Mouse (Mus musculus): ENCODE measurements around the gene Sycp2. TPM values are rescaled to one million over a fixed set of nuclear protein-coding genes. Genes with fewer than 3 reads are reported as not detected.

Gene Sycp2
- polyA plus RNA-seq, 1 experiment from 2014 or later: 0.02 TPM

- DNase-seq (ENCODE audit: extremely low spot score, low spot score): no peak
- H3K36me3 ChIP-seq (replicated peaks): no peaks in the 10 kb centered on the region
- H3K27ac ChIP-seq: no peak overlapping the region
- no peaks in the 10 kb centered on the region for H3K9me3 ChIP-seq
- H3K27me3 ChIP-seq (ENCODE audit: poor library complexity, severe bottlenecking): no peaks in the 10 kb centered on the region
- H3K4me1 ChIP-seq: 0 out of 2 replicates have a peak, but pooled peaks cover 4% of the 10 kb centered on the region
- H3K4me3 ChIP-seq: no peak overlapping the region
- WGBS: 92% methylated on average over 7 of the region's 7 CpGs
Observed at GRCm38 (mm10) chr2:178319766-178320165, 87.7 kb downstream of the Sycp2 start.

- WGBS: 77% methylated on average over 1 of the region's 1 CpGs
- Histone ChIP-seq H3K36me3 (replicated peaks) (no peaks in the 10 kb centered on the region), H3K9me3 (no peaks in the 10 kb centered on the region), H3K27ac (no peak overlapping the region), H3K27me3 (ENCODE audit: poor library complexity, severe bottlenecking) (no peaks in the 10 kb centered on the region), H3K4me1 (0 out of 2 replicates have a peak, but pooled peaks cover 4% of the 10 kb centered on the region), H3K4me3 (no peak overlapping the region)
- no peak for DNase-seq (ENCODE audit: extremely low spot score, low spot score)
Observed at GRCm38 (mm10) chr2:178316281-178316680, 91.2 kb downstream of the Sycp2 start.

- 88% methylated on average over 7 of the region's 7 CpGs for WGBS
- no peaks in the 10 kb centered on the region for H3K36me3 ChIP-seq (replicated peaks)
- H3K4me1 ChIP-seq: 0 out of 2 replicates have a peak, but pooled peaks cover 4% of the 10 kb centered on the region
- H3K9me3 ChIP-seq: no peaks in the 10 kb centered on the region
- no peak overlapping the region for H3K4me3 ChIP-seq
- H3K27me3 ChIP-seq (ENCODE audit: poor library complexity, severe bottlenecking): no peaks in the 10 kb centered on the region
- H3K27ac ChIP-seq: no peak overlapping the region
- no peak for DNase-seq (ENCODE audit: extremely low spot score, low spot score)
Observed at GRCm38 (mm10) chr2:178313539-178313938, 93.9 kb downstream of the Sycp2 start.

DNA sequence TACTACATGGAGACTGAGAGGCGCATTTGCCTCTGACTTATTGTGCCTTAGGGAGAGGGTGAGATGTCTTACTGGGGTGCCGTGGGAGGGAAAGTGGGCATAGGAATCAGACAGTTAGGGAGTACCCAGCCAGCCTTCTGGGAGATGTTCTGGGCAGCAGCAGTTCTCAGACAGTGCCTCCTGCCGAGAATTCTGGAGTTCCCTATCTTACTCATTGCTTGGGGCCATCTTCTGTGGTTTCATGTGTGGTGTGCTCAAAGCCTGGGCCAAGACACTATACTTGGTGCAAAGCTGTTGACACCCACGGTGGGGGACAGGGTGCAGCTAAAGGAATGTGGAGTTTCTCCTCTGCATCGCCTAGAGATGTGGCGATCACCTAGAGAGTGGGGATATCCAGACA is 102.8 kb downstream of the Sycp2 start:
- Histone ChIP-seq H3K27ac (no peak overlapping the region; the same call in 1 of the 2 replicates), H3K36me3 (replicated peaks) (no peaks in the 10 kb centered on the region), H3K9me3 (no peaks in the 10 kb centered on the region), H3K4me3 (no peak overlapping the region), H3K4me1 (peaks cover 29% of the 10 kb centered on the region), H3K27me3 (ENCODE audit: poor library complexity, severe bottlenecking) (no peaks in the 10 kb centered on the region)
- 83% methylated on average over 6 of the region's 6 CpGs for WGBS
- DNase-seq (ENCODE audit: extremely low spot score, low spot score): no peak

DNA sequence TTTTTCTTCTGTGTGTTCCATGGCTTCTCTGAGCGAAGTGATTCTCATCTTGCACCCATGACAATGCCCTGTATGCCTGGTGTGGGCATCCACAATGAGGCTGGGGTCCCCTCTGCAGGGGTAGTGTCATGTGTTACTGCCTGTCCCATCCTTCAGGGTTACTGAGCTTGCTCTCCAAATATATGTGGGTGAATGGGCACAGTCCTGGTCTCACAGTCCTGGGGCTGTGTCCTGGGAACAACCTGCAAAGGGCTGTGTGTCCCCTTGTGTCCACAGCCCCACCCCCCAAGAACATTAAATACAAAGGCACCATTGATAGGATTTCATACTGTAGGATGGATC is 103.3 kb downstream of the Sycp2 start:
- no peaks in the 10 kb centered on the region for H3K27me3 ChIP-seq (ENCODE audit: poor library complexity, severe bottlenecking)
- no peaks in the 10 kb centered on the region for H3K9me3 ChIP-seq
- H3K4me1 ChIP-seq: peaks cover 29% of the 10 kb centered on the region
- H3K27ac ChIP-seq: no peak overlapping the region; the same call in 1 of the 2 replicates
- no peak overlapping the region for H3K4me3 ChIP-seq
- no peaks in the 10 kb centered on the region for H3K36me3 ChIP-seq (replicated peaks)
- no peak for DNase-seq (ENCODE audit: extremely low spot score, low spot score)
- WGBS: 84% methylated on average over 1 of the region's 1 CpGs

DNA sequence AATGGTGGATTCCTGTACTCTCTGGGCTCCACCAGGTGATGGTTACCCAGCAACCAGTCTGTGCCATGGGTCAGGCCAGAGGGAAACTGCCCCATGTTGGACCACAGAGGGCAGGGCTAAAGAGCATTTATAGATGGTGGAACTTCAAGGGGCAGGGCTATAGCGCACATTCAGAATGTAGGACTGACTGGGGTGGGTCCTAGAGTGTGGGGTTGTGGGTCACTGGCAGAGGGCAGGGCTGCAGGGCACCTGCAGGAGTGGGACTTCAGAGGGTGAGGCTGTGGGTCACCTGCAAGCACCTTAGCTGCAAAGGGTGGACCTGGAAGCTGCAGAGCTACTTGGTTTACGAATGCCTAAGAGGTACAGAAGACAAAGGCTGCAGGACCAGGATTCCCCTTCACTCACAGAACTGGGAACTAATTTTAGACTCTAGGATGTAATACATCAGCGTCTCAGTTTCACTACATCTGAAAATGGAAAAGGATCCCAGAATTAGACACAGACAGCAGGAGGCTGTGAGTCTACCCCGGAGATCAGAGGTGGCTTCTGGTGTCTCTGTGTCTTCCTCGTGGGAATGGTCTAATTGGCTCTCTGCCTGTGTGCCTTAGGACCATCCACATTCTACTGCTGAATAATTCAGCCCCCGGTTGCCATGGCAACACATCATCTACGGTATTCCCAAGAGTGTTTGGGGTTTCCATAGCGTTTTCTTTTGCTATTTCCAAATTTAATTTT is 103.9 kb downstream of the Sycp2 start:
- Histone ChIP-seq H3K9me3 (no peaks in the 10 kb centered on the region), H3K27me3 (ENCODE audit: poor library complexity, severe bottlenecking) (no peaks in the 10 kb centered on the region), H3K4me1 (peaks cover 29% of the 10 kb centered on the region), H3K27ac (peak overlapping the region; percentile 48; the same call in 1 of the 2 replicates), H3K4me3 (no peak overlapping the region), H3K36me3 (replicated peaks) (no peaks in the 10 kb centered on the region)
- 76% methylated on average over 8 of the region's 8 CpGs for WGBS
- DNase-seq (ENCODE audit: extremely low spot score, low spot score): peak; percentile 17

Other genes with a start within 250 kb of the Sycp2 start
- 0.66 and 0.68 TPM in 2 replicates for gene Ppp1r3d, start 6.8 kb upstream of the Sycp2 start, polyA plus RNA-seq (2016; fragmentation: Nextera tagmentation; extraction: Ambion mirVana)
- 1.1 and 1.5 TPM in 2 replicates for gene Fam217b, start 6.8 kb upstream of the Sycp2 start, polyA plus RNA-seq (2016; fragmentation: Nextera tagmentation; extraction: Ambion mirVana)
- 0.05 TPM in 1 of 2 replicates, not detected in the other for gene Cdh26, start 22.8 kb upstream of the Sycp2 start, polyA plus RNA-seq (2016; fragmentation: Nextera tagmentation; extraction: Ambion mirVana)

Measured in forebrain, embryonic 10.5 days (tissue).